Mouse (Mus musculus) erythroblast, embryonic 14.5 days (primary cell): ENCODE data around the gene Rnf220. TPM values are rescaled to one million over a fixed set of nuclear protein-coding genes. Genes with fewer than 3 reads are reported as not detected.

ENCODE experiments used
- H3K27me3 ChIP-seq: 2 replicates; pipeline ENCODE4 v1.6.1; 2012; ENCODE audit warnings: inconsistent platforms; ENCODE audit not compliant: control insufficient read depth
- H3K36me3 ChIP-seq: 2 replicates; pipeline ENCODE4 v1.6.1; 2012; ENCODE audit warnings: mild to moderate bottlenecking, inconsistent platforms; ENCODE audit not compliant: control insufficient read depth
- H3K4me1 ChIP-seq: 2 replicates; pipeline ENCODE4 v1.6.1; 2012; ENCODE audit warnings: inconsistent platforms; ENCODE audit not compliant: control insufficient read depth
- H3K4me3 ChIP-seq: replicated peaks from 2 replicates; pipeline ENCODE3; 2012; ENCODE audit warnings: moderate library complexity, mild to moderate bottlenecking, inconsistent platforms
- H3K9me3 ChIP-seq: 2 replicates; pipeline ENCODE4 v1.6.1; 2012; ENCODE audit warnings: low read length, inconsistent platforms, mixed read lengths; ENCODE audit not compliant: control insufficient read depth
- GATA1 ChIP-seq: IDR thresholded peaks from 2 replicates; pipeline ENCODE4 v1.6.1; 2012; ENCODE audit warnings: low read length, inconsistent platforms, mixed read lengths
- TAL1 ChIP-seq: IDR thresholded peaks from 3 replicates; pipeline ENCODE4 v1.6.1; 2012; ENCODE audit warnings: low read length, inconsistent platforms, mixed read lengths
- polyA plus RNA-seq: library from polyadenylated mRNA; stranded (reverse); fragments of >175 nt; gene quantifications from 2 replicates; pipeline ENCODE4 v1.2.3, GENCODE M21; 2012

Rnf220 gene
- polyA plus RNA-seq, 1 experiment = 5.1 TPM

DNA sequence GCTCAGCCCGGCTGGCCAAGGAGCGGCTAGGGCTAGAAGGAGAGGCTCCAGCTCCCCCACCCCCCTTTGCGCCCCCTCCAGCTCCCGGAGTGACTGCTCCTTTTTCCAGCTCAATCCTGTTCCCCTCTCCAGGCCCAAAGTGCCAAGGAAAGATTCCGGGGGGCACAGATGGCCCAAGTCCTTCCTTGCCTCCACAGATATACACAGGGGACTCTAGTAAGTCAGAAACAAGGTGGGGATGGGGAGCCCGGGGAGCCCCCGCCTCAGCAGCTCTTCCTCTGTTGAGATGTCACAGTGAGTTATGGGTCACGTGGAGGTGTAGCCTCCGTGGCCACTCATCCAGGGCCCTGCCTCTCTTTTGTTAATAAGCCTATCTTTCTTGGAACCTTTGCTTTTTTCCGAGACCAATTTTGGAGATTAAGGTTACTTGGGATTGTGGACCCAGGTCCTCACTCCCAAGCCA lies 122.7 kb downstream of the Rnf220 start:
- TF ChIP-seq GATA1 = no peak
- TF ChIP-seq TAL1 = no peak
- no peaks in the 10 kb centered on the region for H3K36me3 ChIP-seq
- peaks cover 4% of the 10 kb centered on the region for H3K4me1 ChIP-seq

DNA sequence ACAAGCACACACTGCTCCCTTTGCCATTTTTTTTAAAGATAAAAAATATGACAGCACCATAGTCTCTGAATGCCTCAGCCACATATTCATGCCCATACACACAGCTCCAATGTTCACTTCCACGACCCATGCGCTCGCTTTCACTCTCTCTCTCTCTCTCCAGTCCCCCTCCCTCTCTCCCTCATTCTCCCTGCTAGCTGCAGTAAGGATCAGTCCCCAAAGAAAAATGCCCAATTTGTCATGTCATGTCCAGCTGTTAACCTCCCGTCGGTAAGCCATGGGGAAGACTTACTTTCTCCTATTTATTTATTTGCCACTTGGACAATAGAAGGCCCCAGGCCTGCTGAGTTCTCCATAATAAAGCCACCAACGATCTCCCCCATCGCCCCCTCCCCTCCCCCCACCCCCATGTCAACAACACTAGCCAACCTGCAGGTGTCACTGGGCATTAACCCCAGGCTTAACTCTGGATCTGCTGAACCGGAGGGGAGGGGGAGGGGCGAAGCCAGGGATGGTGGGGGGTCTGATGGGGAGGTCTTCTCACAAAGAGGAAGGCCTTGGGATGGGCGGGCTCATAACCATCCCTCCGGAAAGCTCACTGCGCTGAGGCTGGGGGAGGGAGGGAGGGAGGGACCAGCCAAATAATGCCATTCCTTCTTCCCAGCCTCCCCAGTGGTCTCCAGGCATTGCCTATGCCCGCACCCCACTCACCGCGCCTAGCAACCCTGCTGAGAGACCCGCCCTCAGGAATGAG lies 123.4 kb downstream of the Rnf220 start:
- TF ChIP-seq GATA1 (no peak), TAL1 (no peak)
- Histone ChIP-seq H3K9me3 (no peaks in the 10 kb centered on the region), H3K27me3 (peaks cover 6% of the 10 kb centered on the region), H3K36me3 (no peaks in the 10 kb centered on the region), H3K4me3 (no peak overlapping the region), H3K4me1 (peaks cover 4% of the 10 kb centered on the region)

More for the DNA sequence above, 122.7 kb downstream of the Rnf220 start:
- Histone ChIP-seq H3K27me3 (peaks cover 6% of the 10 kb centered on the region), H3K4me3 (no peak overlapping the region), H3K9me3 (no peaks in the 10 kb centered on the region)

DNA sequence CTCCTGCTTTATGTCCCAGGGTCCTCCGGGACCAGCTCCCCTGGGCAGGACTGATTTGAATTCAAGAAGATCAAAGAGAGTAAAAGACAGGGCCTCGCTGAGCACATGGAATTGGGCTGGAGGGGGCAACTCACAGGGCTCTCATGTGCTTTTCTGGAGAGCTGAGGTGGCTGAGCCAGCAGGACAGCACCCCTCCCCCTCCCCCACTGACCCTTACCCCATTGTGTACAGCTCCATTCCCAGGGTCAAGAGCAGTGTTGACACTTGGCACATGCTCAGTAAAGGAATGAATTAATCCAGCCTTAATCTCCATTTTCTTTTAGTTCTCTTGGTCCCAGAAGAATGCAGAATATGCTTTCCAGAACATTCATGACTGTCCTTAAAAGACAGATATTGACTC lies 125.0 kb downstream of the Rnf220 start:
- H3K4me1 ChIP-seq = peaks cover 4% of the 10 kb centered on the region
- H3K36me3 ChIP-seq = no peaks in the 10 kb centered on the region
- TF ChIP-seq GATA1 = no peak
- no peak for TF ChIP-seq TAL1
- no peaks in the 10 kb centered on the region for H3K9me3 ChIP-seq
- no peak overlapping the region for H3K4me3 ChIP-seq
- peaks cover 6% of the 10 kb centered on the region for H3K27me3 ChIP-seq

DNA sequence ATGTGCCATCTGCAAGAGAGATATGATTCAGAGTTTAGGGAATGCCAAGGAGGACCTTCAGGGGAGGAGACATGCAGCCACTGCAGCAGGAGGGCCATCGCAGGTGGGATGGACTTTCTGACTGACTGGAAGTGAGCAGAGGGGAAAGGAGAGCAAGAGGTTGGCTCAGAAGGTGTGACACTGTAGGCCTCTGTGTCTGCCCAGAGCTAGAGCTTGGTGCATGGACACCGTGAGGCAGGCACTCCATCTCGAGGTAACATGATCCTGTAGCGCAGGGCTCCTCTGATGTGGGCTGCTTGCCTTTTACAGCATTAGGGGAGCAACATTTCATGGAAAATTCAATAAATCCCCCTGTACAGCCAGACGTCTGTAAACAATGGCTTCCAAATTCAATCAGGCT lies 126.5 kb downstream of the Rnf220 start:
- Histone ChIP-seq H3K4me3 (no peak overlapping the region), H3K4me1 (peaks cover 4% of the 10 kb centered on the region), H3K9me3 (no peaks in the 10 kb centered on the region), H3K27me3 (peaks cover 6% of the 10 kb centered on the region), H3K36me3 (no peaks in the 10 kb centered on the region)
- TF ChIP-seq GATA1 = no peak
- no peak for TF ChIP-seq TAL1

DNA sequence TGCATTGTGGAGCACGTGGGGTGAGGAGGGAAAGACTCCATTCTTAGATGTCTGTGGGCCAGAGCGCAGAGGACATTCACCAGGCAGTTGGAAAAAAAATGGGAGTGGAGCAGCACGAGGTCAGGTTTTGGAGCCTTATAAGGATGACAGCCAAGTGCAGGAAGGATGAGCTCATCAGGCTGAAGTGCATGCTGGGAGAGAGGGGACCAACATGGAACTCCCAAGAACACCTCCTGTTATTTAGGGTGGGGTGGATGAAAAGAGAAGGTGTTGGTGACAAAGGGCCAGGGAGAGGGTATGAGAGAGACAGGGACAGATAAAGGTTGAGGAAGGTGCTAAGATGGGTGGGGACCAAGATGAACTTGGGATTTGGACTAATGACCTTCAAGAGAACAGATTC lies 127.3 kb downstream of the Rnf220 start:
- H3K27me3 ChIP-seq = 0 out of 2 replicates have a peak, but pooled peaks cover 2% of the 10 kb centered on the region
- no peak for TF ChIP-seq GATA1
- no peak for TF ChIP-seq TAL1
- H3K36me3 ChIP-seq = no peaks in the 10 kb centered on the region
- no peak overlapping the region for H3K4me3 ChIP-seq
- H3K4me1 ChIP-seq = peaks cover 4% of the 10 kb centered on the region
- H3K9me3 ChIP-seq = no peaks in the 10 kb centered on the region

DNA sequence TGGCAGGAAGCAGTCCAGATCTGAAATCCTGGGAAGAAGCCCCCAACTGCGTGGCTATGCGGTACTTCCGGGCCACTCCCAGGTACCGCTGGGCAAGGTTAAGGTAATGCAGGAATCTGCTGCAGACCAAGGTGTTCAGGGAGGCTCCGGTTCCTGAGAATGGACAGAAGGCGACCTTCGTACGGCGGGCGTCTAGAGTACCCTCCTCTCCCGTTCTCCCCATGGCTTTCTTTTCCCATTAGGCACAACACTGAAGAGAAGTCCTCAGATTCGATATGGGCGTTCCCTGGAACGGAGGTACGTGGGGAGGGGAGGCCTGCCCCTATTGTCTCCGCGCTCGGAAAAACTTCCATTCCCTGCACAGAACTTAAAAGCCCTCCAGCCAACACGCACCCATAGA lies 129.5 kb downstream of the Rnf220 start:
- TF ChIP-seq TAL1 (no peak), GATA1 (no peak)
- H3K9me3 ChIP-seq = no peaks in the 10 kb centered on the region
- H3K27me3 ChIP-seq = no peaks in the 10 kb centered on the region
- H3K4me1 ChIP-seq = peaks cover 4% of the 10 kb centered on the region
- no peaks in the 10 kb centered on the region for H3K36me3 ChIP-seq
- H3K4me3 ChIP-seq = no peak overlapping the region

DNA sequence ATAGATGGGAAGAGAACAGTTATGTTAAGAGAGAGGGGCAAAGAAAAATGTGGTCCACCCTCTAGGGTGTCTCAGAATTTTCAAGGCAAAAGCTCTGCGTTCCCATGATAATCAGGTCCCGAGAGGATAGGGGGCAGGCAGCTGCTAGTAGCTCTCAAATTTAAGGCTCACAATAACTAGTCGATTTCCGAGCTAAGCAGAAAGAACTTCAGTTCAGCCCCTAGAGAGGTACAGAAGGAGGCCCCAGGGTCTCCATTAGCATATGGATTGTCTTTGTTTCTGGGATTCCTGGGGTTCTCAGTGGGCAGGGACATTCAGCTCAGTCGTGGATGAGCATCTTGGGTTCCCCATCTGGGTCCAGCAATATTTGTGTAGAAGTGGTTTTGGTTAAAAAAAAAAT lies 134.8 kb downstream of the Rnf220 start:
- no peak overlapping the region for H3K4me3 ChIP-seq
- TF ChIP-seq TAL1 (no peak), GATA1 (no peak)
- no peaks in the 10 kb centered on the region for H3K9me3 ChIP-seq
- no peaks in the 10 kb centered on the region for H3K36me3 ChIP-seq
- H3K27me3 ChIP-seq = no peaks in the 10 kb centered on the region; the same call in 1 of the 2 replicates
- H3K4me1 ChIP-seq = no peaks in the 10 kb centered on the region

DNA sequence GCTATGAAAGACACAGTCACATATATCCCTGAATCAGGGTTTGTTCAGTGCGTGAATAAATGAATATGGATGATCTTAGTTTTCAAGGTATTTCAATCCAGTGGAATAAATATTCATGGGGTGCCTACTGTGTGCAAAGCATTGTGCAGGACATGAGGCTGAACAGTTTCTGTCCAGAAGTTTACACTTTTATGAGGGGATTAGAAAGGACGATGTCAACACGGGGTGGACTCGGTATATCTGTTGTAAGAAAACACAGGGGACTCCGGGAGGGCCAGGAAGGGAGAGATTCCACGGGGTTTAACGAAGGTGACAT lies 135.3 kb downstream of the Rnf220 start:
- TF ChIP-seq TAL1 (no peak), GATA1 (no peak)

DNA sequence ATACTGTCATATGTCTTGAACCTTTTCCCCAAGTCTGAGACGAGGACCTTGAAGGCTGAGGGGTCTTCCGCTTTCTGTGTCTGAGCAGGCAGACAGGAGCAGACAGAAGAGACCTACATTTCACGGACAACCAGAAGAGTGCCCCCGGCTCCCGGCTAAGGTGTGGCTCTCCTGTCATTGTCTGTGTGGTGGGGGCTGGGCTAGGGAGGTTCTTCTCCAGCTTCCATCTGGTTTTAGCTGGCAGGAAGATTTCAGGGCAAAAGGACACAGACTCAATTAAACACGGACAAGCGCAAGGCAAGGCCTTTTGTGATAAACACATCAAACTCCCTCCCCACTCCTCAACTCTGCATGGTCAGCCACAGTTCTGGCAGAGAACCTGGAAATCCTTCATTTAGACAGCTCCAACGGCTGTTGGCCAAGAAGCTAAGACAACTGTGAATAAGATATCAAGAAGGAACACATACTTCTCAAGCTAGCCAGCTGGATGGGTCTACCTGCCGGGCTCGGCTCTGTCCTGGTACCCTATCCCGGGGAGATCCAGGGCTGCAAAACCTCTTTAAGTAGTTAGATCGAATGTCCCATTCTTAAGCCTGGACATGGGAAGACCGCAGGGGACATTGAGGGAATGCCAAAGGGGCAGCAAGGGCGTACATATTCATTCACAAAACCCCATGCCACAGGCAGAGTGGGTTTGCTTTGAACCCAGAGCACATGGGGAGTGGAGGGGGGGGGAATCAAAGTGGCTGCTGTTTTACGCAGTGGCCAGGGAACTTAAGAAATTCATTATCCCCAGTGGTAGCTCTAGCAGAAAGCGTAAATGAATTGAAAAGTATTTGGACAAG lies 135.9 kb downstream of the Rnf220 start:
- no peaks in the 10 kb centered on the region for H3K36me3 ChIP-seq
- TF ChIP-seq TAL1 = no peak
- no peak for TF ChIP-seq GATA1
- no peak overlapping the region for H3K4me3 ChIP-seq
- H3K4me1 ChIP-seq = no peaks in the 10 kb centered on the region
- no peaks in the 10 kb centered on the region for H3K9me3 ChIP-seq
- H3K27me3 ChIP-seq = no peaks in the 10 kb centered on the region; the same call in 1 of the 2 replicates

More for the DNA sequence above, 135.3 kb downstream of the Rnf220 start:
- Histone ChIP-seq H3K36me3 (no peaks in the 10 kb centered on the region), H3K4me1 (no peaks in the 10 kb centered on the region), H3K9me3 (no peaks in the 10 kb centered on the region), H3K27me3 (no peaks in the 10 kb centered on the region; the same call in 1 of the 2 replicates), H3K4me3 (no peak overlapping the region)
